Mouse (Mus musculus): ENCODE data around the gene Shtn1. TPM values are rescaled to one million over a fixed set of nuclear protein-coding genes. Genes with fewer than 3 reads are reported as not detected.
A peak's percentile ranks its signal among the peaks of the same experiment; 100 is the strongest.

Gene Shtn1
- total and polyA plus RNA-seq, 2 experiments from 2014 or later = 0.45 to 0.95 TPM

DNA sequence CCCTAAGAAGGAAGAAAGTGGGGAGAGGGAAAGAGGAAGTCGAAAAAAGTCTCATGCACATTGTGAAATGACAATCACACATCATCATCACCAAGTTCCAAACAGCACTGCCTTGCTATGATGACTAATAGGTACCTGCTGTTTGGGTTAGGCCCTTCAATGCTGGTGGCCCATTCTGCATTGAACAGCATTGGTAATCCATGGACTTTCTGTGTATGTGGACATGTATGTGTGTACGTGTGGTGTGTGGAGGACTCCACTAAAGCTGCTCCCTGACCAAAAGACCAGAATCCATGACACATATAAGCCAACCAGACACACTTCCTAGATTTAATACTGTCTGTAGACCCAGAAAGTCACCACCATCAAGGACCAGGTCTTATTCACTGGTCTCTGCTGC, 3.9 kb downstream of the Shtn1 start:
- Histone ChIP-seq H3K9me3 (replicated peaks; ENCODE audit: control insufficient read depth, low read length) (no peaks in the 10 kb centered on the region), H3K9ac (replicated peaks; ENCODE audit: low read depth, low read length) (no peak overlapping the region), H3K4me1 (ENCODE audit: control insufficient read depth, insufficient read depth) (peaks cover 6% of the 10 kb centered on the region; the same call in 1 of the 2 replicates), H3K27me3 (ENCODE audit: control insufficient read depth, insufficient read depth, low read length) (peaks cover 28% of the 10 kb centered on the region), H3K4me3 (ENCODE audit: low read depth, low read length) (no peak overlapping the region), H3K36me3 (replicated peaks; ENCODE audit: control insufficient read depth, insufficient read depth, low read length) (no peaks in the 10 kb centered on the region), H3K27ac (ENCODE audit: low read depth) (no peak overlapping the region), H3K4me2 (ENCODE audit: low read depth, low read length) (no peak overlapping the region)
- ATAC-seq (ENCODE audit: insufficient read depth, low read depth) (no peak), DNase-seq (ENCODE audit: low spot score) (no peak)
- TF ChIP-seq CTCF (IDR thresholded peaks at IDR 0.05; ENCODE audit: low read depth) (no peak), EP300 (IDR thresholded peaks at IDR 0.05; ENCODE audit: low read depth) (no peak)
- 76% methylated on average over 2 of the region's 2 CpGs for WGBS

DNA sequence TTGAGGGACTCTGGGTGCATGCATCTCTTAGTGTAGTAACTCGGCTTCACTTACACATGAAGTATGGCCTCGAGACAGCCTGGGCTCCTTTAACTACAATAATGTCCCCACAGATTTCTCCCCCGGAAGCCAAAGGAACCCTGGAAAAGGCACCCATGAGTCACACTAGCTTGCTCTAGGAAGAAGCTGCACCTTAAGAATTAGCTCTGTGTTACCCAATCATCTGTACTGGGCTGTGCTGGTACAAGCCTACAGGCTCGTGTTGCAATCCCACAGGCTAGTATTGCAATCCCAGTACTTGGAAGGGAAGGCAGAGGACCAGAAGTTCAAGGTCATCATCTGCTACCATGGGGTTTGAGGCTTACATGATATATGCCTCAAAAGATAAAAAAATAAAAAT, 4.5 kb downstream of the Shtn1 start:
- Histone ChIP-seq H3K9me3 (replicated peaks; ENCODE audit: control insufficient read depth, low read length) (no peaks in the 10 kb centered on the region), H3K4me2 (ENCODE audit: low read depth, low read length) (no peak overlapping the region), H3K4me1 (ENCODE audit: control insufficient read depth, insufficient read depth) (peaks cover 6% of the 10 kb centered on the region; the same call in 1 of the 2 replicates), H3K27me3 (ENCODE audit: control insufficient read depth, insufficient read depth, low read length) (peaks cover 22% of the 10 kb centered on the region), H3K36me3 (replicated peaks; ENCODE audit: control insufficient read depth, insufficient read depth, low read length) (no peaks in the 10 kb centered on the region), H3K27ac (ENCODE audit: low read depth) (no peak overlapping the region), H3K9ac (replicated peaks; ENCODE audit: low read depth, low read length) (no peak overlapping the region), H3K4me3 (ENCODE audit: low read depth, low read length) (no peak overlapping the region)
- 78% methylated on average over 4 of the region's 4 CpGs for WGBS
- ATAC-seq (ENCODE audit: insufficient read depth, low read depth) (no peak), DNase-seq (ENCODE audit: low spot score) (no peak)
- TF ChIP-seq EP300 (IDR thresholded peaks at IDR 0.05; ENCODE audit: low read depth) (no peak), CTCF (IDR thresholded peaks at IDR 0.05; ENCODE audit: low read depth) (no peak)

DNA sequence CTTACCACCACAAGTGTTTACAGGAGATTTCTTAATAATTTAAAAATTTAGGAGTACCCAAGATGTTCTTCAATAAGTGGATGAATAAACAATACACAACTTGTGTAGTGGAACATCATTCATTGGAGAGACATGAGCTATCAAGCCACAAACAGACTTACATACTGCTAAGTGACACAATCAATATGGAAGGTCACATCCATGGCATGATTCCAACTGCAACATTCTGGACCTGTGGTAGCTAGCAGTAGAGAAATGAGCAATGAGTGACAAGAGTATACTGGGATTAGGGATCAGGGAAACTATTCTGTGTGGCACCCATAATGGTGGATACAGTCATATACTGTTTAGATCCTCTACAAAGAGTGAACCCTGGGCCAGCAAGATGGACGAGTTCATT, 8.2 kb downstream of the Shtn1 start:
- Histone ChIP-seq H3K27ac (ENCODE audit: low read depth) (no peak overlapping the region), H3K4me3 (ENCODE audit: low read depth, low read length) (no peak overlapping the region), H3K9me3 (replicated peaks; ENCODE audit: control insufficient read depth, low read length) (no peaks in the 10 kb centered on the region), H3K4me2 (ENCODE audit: low read depth, low read length) (no peak overlapping the region), H3K9ac (replicated peaks; ENCODE audit: low read depth, low read length) (no peak overlapping the region), H3K36me3 (replicated peaks; ENCODE audit: control insufficient read depth, insufficient read depth, low read length) (no peaks in the 10 kb centered on the region), H3K4me1 (ENCODE audit: control insufficient read depth, insufficient read depth) (no peaks in the 10 kb centered on the region), H3K27me3 (ENCODE audit: control insufficient read depth, insufficient read depth, low read length) (no peaks in the 10 kb centered on the region)
- TF ChIP-seq CTCF (IDR thresholded peaks at IDR 0.05; ENCODE audit: low read depth) (no peak), EP300 (IDR thresholded peaks at IDR 0.05; ENCODE audit: low read depth) (no peak)
- ATAC-seq (ENCODE audit: insufficient read depth, low read depth) (no peak), DNase-seq (ENCODE audit: low spot score) (no peak)
- WGBS = 64% methylated on average over 1 of the region's 1 CpGs

DNA sequence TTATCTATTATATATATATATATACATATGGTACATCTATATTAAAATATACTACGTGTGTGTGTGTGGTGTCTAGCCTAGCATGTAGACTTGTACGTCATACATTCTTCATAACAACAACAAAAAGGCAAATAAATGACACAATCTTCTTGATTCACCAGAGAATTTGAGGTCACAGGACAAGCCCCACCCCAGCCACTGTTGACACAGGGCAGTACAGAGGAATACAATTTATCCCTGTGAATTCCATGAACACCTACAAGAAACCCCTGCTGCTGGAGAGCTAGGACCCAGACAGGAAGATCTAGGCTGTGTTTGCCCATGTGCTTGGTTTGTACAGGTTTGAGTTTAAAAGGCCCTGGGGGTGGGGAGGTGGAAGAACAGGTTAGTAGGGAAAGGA, 9.2 kb downstream of the Shtn1 start:
- 81% methylated on average over 2 of the region's 2 CpGs for WGBS
- no peaks in the 10 kb centered on the region for H3K27me3 ChIP-seq (ENCODE audit: control insufficient read depth, insufficient read depth, low read length)
- H3K4me1 ChIP-seq (ENCODE audit: control insufficient read depth, insufficient read depth) = no peaks in the 10 kb centered on the region
- H3K4me2 ChIP-seq (ENCODE audit: low read depth, low read length) = no peak overlapping the region
- H3K27ac ChIP-seq (ENCODE audit: low read depth) = no peak overlapping the region
- H3K36me3 ChIP-seq (replicated peaks; ENCODE audit: control insufficient read depth, insufficient read depth, low read length) = no peaks in the 10 kb centered on the region
- no peak for DNase-seq (ENCODE audit: low spot score)
- no peaks in the 10 kb centered on the region for H3K9me3 ChIP-seq (replicated peaks; ENCODE audit: control insufficient read depth, low read length)
- H3K9ac ChIP-seq (replicated peaks; ENCODE audit: low read depth, low read length) = no peak overlapping the region
- no peak for TF ChIP-seq EP300 (IDR thresholded peaks at IDR 0.05; ENCODE audit: low read depth)
- TF ChIP-seq CTCF (IDR thresholded peaks at IDR 0.05; ENCODE audit: low read depth) = no peak
- H3K4me3 ChIP-seq (ENCODE audit: low read depth, low read length) = no peak overlapping the region
- ATAC-seq (ENCODE audit: insufficient read depth, low read depth) = no peak

DNA sequence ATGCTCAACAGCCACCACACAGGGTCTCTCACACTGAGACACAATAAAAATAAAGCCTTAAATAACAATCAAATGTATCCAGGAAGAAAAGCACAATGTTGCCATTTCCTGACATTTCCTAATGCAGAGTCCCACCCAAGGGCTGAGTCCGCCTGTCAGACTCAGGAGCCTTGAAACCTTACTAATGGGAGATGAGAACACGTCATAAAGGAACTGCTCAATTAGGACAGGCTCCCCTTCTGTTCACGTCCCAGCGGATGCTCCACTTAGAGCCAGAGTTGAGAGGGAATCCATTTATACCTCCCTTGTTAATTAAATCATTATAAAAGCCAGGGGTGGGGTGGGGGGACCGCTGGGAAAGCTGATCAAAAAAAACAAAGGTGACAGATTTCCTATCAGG, 9.8 kb downstream of the Shtn1 start:
- no peaks in the 10 kb centered on the region for H3K36me3 ChIP-seq (replicated peaks; ENCODE audit: control insufficient read depth, insufficient read depth, low read length)
- H3K4me1 ChIP-seq (ENCODE audit: control insufficient read depth, insufficient read depth) = no peaks in the 10 kb centered on the region
- H3K27me3 ChIP-seq (ENCODE audit: control insufficient read depth, insufficient read depth, low read length) = no peaks in the 10 kb centered on the region
- ATAC-seq (ENCODE audit: insufficient read depth, low read depth) = no peak
- no peak overlapping the region for H3K4me3 ChIP-seq (ENCODE audit: low read depth, low read length)
- TF ChIP-seq EP300 (IDR thresholded peaks at IDR 0.05; ENCODE audit: low read depth) (no peak), CTCF (IDR thresholded peaks at IDR 0.05; ENCODE audit: low read depth) (no peak)
- H3K27ac ChIP-seq (ENCODE audit: low read depth) = 0 out of 2 replicates have a peak overlapping the region, but pooled peaks have one; percentile 52
- WGBS = 42% methylated on average over 5 of the region's 5 CpGs
- DNase-seq (ENCODE audit: low spot score) = no peak
- no peaks in the 10 kb centered on the region for H3K9me3 ChIP-seq (replicated peaks; ENCODE audit: control insufficient read depth, low read length)
- no peak overlapping the region for H3K4me2 ChIP-seq (ENCODE audit: low read depth, low read length)
- no peak overlapping the region for H3K9ac ChIP-seq (replicated peaks; ENCODE audit: low read depth, low read length)

DNA sequence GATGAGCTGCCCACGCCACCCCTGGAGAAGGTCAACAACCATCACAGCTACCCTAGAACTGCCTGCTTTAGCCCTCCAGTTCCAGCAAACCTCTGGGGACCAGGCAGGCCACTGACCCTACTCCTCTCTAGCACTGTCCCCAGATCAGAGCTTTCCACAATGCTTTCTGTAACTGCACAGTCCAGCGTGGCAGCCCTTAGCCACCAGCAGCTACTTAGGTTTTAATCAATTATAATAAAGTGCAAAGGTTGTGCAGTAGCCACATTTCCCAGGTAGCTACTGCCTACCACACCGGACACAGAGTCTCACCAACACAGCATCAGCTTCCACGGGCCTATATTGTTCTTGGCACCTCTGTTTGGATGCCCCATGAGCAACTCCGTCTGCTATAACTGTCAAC, 11.3 kb downstream of the Shtn1 start:
- 89% methylated on average over 5 of the region's 5 CpGs for WGBS
- H3K9me3 ChIP-seq (replicated peaks; ENCODE audit: control insufficient read depth, low read length) = no peaks in the 10 kb centered on the region

More for the DNA sequence above, 11.3 kb downstream of the Shtn1 start:
- Histone ChIP-seq H3K9ac (replicated peaks; ENCODE audit: low read depth, low read length) (no peak overlapping the region), H3K27me3 (ENCODE audit: control insufficient read depth, insufficient read depth, low read length) (no peaks in the 10 kb centered on the region), H3K27ac (ENCODE audit: low read depth) (no peak overlapping the region), H3K4me2 (ENCODE audit: low read depth, low read length) (no peak overlapping the region), H3K36me3 (replicated peaks; ENCODE audit: control insufficient read depth, insufficient read depth, low read length) (no peaks in the 10 kb centered on the region), H3K4me3 (ENCODE audit: low read depth, low read length) (no peak overlapping the region), H3K4me1 (ENCODE audit: control insufficient read depth, insufficient read depth) (no peaks in the 10 kb centered on the region)
- TF ChIP-seq EP300 (IDR thresholded peaks at IDR 0.05; ENCODE audit: low read depth) = no peak
- DNase-seq (ENCODE audit: low spot score) (no peak), ATAC-seq (ENCODE audit: insufficient read depth, low read depth) (no peak)
